Mouse (Mus musculus) lung, postnatal 36 days (tissue): ENCODE data around the gene Rfx5.
"Not testable (repeated sequence)": the region's sequence is repeated elsewhere in the genome, so short reads cannot be mapped to it uniquely, and the experiment has no call there.

Experiments
- DNase-seq: peaks from one replicate; pipeline ENCODE4 v3.0.0; 2022; ENCODE audit warnings: mixed read lengths

The Rfx5 gene

DNA sequence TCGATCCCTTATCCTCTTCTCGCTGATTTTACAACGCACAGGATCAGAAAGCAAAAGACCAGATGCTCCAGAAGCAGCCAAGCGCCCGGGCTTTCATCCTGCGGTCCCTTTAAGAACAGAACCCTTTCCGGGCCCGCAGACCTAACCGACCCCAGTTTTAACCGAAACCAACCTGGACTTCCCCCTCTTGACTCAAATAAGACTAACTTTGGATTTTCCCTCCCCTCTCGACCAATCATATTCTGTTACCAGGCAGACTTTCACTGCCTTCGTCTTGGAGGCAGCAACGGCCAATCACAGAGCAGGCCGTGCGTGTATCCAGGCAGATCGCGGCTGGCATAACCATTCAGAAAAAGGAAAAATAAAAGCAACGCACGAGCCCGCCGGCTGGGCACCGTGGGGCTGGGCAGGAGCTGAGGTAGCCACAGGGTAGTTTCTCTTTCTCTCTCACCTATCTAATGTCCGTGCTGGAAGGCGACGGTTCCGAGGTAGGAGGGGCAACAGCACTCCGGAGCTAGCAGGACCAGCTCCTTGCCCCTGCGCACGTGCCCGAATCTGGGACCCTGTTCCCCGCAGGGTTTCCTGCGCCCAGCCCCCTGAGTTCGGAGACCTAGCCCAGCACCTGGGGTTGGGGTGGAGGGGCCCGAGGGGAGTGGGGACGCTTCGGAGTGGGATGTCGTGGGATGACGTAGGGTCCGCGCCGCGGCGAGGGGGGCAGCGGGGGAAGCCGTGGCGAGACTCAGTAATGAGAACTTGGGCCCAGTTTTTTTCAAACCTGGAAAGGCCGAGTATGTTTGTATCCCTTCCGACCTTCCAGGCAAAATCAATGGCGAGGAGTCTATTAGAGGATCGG lies at the start of gene Rfx5:
Gene Rfx5 (plus strand): TSS at position 312 of the 853 bp plus-strand sequence.
- peak; percentile 99 for DNase-seq

DNA sequence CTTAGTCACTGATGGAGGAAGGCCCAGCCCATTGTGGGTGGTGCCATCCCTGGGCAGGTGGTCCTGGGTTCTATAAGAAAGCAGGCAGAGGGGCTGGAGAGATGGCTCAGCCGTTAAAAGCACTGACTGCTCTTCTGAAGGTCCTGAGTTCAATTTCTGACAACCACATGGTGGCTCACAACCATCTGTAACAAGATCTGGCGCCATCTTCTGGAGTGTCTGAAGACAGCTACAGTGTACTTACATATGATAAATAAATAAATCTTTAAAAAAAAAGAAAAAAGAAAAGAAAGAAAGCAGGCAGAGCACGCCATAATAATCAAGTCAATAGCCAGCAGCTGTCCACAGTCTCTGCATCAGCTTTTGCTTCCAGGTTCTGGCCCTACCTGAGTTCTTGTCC lies 49.1 kb upstream of the Rfx5 start:
- DNase-seq: not testable (repeated sequence)

DNA sequence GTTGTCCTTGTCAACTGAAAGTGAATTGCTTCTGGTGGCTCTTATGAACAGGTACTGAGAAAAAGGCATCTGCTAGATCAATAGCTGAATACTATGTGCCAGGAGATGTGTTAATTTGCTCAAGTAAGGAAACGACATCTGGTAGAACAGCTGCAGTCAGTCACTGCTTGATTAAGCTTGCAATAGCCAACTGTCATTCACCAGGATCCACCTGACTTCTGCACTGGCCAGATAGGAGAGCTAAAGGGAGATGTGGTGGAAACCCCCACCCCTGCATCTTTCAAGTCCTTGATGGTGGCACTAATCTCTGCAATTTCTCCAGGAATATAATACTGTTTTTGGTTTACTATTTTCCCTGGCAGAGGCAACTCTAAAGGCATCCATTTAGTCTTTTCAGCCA lies 47.4 kb upstream of the Rfx5 start:
- no peak for DNase-seq

DNA sequence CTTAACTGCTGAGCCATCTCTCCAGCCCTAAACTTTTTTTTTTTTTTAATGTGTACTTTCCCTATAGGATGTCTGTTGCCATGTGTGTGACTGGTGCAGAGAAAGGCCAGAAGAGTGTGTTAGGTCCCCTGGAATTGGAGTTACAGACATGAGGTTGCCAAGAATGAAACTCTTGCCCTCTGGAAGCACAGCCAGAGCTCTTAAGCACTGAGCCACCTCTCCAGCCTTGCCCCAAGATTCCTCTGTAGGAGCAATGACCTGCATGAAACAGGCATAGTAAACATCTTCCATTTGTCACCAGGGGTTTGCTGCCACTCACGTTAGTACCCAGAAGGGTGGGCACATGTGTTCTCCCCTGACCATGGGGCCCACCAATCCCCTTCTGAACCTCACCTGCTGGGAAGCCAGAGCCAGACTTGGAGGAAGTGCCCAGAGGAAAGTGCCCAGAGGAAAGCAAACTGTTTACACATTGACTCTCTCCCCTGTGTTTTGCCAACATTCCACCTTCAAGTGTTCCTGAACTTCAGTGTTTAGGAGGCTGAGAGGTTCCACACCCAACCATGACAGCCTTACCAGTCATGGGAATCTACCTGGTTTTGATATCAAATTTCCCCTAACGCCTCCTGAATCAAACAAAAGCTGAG lies 42.7 kb upstream of the Rfx5 start:
- peak; percentile 84 for DNase-seq

DNA sequence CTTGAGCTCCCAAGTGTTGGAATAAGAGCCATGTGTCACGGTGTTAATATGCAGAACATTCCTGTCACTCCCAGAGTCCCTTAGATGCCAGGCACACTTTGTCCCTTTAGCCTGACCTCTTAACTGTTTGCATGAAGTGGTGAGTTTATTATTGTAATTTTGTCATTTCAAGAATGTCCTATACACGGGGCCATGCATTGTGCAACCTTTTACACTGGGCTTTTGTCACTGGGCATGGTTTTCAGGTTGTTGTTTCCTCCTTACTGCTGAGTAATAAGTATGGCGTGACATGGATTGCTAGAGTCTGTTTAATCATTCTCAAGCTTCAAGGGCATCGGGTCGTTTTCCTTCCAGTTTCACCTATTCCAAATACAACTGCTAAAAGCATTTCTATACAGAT lies 40.1 kb upstream of the Rfx5 start:
- peak; percentile 80 for DNase-seq

DNA sequence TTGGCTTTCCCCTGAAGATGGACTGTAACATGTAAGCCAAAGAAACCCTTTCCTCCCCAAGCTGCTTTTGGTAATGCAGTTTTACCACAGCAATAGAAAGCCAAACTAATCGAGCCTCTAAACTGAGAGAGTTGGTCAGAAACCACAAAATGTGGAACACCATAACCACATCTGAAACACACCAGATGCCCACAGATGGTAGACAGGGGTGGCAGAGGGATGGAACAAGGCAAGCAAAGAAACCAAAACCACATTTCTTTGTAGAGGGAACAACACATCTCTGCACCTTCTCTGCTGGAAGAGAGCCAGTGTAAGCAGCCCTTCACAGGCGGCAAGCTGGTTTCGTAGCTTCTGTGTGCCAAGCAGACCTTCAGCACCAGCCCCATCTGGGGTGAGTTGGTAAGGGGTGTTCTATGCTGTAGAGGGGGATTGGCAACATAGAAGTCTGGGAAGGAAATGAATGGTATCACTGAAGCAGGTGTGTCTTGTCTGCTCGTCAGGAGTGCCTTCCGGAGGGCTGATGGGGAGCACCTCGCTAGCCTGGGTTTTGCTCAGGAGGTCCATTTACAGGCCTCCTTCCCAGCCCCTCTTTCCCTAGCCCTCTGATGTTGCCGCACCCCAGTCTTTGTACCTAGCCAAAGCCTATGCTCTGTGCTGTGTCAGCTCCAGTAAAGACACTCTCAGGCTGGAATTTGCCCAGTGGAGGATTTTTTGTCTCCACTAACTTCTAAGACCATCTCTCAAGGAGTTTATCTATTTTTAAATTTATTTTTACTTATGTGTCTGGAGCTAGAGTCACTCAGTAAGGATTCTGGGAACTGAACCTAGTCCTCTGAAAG lies 37.8 kb upstream of the Rfx5 start:
- peak; percentile 72 for DNase-seq

DNA sequence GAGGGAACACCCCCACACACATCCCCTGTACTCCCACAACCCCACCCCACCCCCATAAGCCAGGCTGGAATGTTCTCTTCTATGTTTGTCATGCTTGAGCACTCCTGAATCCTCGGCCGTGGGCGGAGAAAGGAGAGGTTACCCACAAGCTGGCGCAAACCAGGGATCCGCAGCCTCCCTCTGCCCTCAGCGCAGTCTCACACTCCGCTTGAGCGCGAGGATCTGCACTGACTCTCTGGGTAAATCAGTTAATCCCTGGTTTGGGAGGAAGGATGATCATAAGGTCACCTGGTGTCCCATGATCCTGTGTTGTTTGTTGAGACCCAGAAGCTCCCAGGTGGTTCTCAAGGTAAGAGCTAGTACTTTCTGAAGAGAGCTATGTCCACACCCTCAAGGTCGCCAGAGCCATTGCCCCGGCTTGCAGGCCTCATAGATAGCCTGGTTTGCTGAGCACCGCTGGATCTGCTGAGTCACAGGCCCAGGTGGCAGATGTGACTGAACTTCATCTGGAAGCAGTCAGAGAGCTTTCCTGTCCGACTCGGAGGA lies 36.0 kb upstream of the Rfx5 start:
- DNase-seq: peak; percentile 85

DNA sequence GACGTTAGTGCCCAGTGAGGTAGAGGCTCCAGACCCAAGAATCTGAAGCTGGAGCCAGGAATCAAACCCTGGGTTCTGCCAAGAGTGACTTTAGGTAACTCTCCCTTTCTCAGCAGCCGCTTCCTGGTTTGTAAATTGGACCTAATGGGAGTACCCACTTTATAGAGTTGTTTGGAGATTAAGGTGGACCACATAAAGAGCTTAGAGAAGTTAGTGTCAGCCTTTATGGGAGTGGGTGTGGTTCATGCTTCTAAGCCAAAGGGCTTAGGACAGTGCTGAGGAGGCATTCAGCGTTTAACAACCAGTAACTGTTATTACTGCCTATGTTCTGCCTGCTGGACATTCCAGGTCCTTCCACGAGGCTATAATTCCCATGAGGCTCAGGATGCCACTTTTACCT lies 35.0 kb upstream of the Rfx5 start:
- no peak for DNase-seq

DNA sequence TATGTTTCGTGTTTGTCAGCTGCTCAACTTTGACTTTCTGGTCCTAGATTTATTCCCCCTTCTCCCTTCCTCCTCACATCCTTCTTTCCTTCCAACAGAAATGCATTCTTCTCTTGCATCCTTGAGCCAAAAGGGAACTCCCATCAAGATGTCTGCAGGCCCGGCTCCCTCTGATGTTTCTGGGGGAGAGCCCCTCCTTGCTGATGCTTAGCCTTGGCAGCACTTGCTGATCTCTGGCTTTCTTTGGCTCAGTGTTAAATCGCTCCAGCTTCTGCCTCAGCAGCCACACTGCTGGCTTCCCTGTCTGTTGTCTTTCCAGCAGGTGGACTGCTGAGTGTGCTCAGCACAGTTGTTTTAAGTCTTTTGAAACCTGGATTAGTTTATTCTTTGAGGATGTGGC lies 32.8 kb upstream of the Rfx5 start:
- no peak for DNase-seq

DNA sequence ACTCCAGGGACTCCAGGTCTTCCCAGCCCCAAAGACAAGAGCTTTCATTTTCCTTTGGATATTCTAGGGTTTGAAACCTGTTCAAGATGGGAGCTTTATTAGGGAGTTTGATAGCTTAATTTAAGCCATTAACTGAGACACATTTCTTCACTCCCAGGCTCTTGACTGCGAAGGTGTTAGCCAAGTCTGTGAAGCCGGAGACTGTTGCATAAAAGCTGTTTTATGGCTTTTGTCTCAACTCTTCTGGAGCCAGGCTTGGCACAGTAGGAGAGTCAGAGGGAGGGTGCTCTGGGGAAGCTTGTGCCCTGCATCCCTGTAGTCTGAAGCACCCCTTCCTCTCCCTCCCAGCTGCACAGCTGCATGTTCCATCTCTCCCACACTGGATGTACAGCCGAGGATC lies 31.5 kb upstream of the Rfx5 start:
- DNase-seq: no peak

DNA sequence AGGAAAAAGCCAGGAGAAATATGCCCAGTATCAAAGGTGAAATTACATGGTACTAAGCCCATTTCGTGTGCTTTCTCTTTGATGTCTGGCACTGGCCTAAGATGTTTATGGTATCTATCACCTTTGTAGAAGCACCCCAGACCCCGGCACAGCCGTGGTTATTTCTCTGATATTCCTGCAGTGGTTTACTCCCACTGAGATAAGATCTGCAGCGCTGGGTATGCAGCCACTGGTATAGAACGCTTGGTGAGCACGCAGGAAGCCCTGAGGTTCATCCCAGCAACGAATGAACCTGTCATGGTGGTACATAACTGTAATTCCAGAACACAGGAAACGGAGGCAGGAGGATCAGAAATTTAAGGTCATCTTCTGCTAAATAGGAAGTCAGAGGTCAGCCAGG lies 29.2 kb upstream of the Rfx5 start:
- DNase-seq: no peak

DNA sequence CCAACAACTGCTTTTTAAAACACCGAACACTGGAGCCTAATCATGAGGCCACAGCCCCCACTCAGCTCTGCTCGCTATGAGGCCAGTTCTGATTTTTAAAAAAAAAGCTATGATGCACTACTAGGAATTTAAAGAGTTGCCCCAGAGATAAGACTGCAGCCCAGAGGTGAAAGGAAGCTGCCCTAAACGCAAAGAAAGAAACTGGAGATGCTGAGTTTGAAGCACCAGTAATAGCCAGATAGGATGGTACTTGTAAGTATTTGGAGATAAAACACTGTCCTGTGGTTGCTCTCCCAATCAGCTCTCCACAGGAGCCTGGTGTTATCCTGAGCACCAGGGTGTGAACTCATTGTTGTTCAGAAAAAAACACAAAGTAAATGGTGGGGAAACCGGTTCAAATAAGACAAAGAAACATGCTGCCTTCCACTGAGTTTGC lies 27.6 kb upstream of the Rfx5 start:
- not testable (repeated sequence) for DNase-seq

DNA sequence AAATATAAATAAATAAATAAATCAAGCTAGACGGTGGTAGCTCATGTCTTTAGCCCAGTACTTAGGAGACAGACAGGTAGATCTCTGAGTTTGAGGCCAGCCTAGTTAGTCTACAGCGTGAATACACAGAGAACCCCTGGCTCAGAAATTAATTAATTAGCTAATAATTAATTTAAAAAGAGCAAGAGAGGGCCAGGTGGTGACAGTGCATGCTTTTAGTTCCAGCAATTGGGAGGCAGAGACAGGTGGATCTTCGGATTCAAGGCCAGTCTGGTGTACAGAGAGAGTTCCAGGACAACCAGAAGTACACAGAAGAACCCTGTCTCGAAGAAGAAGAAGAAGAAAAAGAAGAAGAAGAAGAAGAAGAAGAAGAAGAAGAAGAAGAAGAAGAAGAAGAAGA lies 24.9 kb upstream of the Rfx5 start:
- DNase-seq: not testable (repeated sequence)

DNA sequence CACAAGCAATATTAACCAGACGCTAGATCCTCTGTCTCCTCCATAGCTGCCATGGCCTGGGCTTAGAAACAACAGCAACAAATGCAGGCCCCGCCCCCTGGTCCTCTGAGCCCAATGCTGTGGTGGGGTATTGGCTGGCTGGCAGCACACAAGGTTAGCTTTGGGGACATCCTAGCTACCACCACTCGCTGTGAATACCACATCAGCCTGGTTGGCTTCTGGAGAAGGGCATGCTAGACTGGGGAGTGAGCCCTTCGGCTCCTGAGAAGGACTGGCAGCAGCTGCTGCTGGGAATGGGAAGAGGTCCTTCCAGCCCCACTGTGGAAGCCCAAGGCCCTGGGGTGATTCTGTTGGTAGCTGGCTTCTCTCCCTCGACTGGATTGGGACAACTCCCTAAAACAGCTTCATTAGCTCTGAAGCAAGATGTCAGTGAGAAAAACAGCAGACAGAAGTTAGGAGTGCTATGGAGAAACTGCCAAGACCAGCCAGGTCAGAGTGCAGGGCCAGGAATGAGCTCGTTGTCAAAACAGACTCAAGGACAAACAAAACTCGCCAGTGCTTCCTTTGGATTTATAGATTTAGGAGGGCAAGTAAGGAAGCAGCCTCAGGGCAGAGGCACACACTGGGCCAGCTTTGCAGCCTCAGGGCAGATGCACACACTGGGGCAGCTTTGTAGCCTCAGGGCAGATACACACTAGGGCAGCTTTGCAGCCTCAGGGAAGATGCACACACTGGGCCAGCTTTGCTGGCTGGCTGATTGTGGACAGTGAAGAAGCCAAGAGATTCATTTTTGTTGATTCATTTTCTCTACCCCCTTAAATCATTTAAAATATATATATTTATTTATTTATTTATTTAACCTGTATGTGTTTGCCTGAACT lies 23.2 kb upstream of the Rfx5 start:
- peak; percentile 56 for DNase-seq

DNA sequence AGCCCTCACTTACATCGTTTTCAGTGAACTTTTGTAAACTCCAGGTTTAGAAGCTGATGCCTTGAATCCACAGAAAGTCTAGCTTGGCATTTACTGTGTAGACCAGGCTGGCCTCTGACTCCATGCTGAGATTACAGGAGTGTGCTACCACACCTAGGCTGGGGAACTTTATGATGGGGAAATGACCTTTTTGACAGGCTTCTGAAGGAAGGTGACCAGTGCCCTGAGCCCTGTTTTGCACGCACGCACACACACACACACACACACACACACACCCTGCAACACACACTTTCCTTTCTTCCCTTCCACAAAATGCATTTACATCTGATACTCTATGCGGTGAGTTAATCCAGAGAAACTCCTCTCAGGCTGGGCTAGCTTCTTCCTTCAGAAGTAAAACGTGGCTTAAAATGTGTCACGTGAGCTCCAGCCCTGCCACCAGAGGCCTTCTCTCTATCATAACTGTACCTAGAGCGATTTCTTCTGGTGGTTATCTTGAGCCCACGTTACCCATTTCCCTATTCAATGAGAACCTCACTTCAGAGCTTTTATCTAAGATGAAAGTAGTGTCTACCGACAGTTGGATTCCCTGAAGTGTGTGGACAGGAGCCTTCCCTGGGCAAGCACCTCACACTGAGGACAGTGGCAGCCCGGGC lies 22.3 kb upstream of the Rfx5 start:
- not testable (repeated sequence) for DNase-seq

DNA sequence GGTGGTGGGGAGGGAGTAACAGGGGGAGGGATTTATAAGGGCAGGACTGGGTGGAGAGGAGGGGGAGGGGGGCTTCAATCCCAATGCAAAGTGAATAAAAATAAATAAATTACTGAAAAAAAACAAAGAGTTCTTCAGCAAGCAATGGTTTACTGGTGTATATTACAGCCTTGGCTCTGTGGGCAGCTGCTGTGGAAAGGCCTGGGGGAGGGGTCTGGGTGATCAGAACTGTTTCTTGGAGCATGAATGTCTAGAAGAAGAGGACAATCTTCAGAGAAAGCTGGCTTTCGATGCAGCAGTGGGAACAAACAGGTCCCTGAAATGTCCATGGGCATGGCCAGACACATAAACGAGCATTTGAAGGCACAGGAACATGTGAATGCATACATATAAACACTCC lies 21.6 kb upstream of the Rfx5 start:
- not testable (repeated sequence) for DNase-seq

DNA sequence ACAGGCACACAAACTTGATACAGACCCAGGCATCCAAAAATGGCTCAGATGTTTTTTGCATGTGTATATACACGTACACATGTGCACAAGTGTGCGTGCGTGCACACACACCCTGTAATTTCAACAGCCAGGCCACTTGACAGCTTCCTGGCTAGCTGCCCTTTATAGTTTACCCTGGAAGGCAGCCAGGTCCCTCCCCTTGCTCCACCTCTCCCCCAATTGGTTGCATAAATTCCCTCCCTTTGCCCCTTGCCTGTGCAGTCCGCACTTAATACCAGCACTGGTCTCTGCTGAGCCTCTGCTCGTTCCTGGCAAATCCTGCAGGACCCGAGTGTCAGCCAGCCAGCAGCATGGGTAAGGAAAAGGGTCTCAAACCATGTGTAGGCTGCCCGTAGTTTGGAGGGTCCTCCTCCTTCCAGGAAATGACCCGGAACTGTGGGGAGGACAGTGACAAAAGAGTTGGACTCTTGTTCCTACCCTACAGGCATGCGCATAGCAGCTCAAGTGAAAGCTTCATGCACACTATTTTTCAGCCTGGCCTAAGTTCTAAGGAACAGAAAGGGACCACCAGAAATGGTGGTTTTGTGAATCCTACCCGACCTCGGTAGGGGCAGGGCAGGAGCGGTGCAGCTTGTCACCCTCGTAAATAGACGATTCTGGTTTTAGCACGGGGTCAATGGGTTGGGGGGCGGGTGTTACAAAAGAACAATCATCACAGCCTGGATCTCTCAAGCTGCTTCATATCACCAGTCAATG lies 20.9 kb upstream of the Rfx5 start, which contains the start of gene Selenbp1:
Gene Selenbp1 (plus strand): TSS at position 248 of the 756 bp plus-strand sequence.
- peak; percentile 95 for DNase-seq

DNA sequence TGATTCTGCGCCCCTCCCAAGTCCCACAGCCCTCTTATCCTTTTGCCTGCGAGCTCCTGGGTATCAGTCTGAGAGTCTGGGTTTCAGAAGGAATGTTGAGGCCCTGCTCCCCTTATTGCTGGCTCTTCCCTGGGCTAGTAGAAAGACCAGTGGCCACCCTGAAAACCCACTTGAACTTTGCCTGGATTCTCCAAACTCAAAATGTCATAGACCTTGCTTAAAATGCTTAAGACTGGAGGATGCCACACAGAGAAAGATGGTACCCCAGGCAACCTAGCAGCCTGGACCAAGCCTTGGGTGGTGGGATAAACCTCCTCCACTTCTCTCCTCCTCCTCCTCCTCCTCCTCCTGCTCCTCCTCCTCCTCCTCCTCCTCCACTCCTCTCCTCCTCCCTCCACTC lies 20.3 kb upstream of the Rfx5 start:
- not testable (repeated sequence) for DNase-seq

DNA sequence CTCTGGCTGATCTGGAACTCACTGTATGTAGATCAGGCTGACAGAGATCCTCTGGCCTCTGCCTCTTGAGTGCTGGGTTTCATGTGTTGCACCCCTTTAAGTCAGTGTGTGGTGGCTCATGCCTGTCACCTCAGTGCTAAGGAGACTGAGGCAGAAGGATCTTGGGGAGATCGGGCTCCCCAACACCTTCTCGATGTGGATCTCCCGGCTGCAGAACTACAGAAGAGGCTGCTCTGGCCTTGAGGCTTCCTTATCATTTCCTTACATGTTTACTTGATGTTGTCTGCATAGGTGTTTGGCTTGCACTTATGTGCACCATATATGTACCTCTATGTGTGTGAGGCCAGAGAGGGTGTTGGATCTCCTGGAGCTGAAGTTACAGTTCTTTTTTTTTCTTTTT lies 19.3 kb upstream of the Rfx5 start:
- DNase-seq: not testable (repeated sequence)

DNA sequence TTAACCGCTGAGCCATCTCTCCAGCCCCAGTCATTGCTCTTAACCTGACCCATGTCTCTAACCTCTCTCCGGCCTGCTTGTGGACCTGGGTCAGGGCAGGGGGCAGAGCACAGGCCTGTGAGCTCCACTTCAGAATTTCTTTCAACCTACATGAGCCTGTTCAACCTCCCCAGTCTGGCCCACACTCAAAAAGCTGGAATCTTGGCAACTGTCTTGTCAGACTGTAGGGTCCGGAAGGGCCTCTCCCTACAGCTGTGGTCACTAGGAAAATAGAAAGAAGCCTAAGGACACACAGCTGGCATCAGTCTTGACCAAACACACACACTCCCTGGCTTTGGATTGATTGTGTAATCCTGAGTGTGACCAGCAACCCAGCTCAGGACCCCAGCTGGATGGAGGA lies 18.5 kb upstream of the Rfx5 start:
- peak; percentile 87 for DNase-seq

DNA sequence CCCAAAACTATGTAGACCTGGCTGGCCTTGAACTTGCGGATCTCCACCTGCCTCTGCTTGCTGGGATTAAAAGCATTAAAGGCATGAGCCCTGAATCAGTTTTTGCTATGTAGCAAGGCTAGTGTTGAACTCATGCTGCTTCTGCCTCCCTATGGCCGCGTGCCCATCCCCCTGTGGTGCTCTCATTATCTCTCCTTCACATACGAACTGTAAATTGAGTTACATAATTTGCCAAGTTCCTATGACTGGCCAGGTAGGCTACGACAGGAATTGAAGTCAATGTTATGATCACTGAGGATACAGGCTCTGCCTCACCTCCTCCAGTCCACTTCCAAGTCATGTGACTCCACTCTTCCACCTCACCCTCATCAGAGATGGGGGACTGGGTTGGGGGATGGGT lies 17.7 kb upstream of the Rfx5 start:
- DNase-seq: not testable (repeated sequence)
